29 mouse cellular contexts compared by ENCODE assay signal in genomic region chr13:40074850-40075416, GRCm38 (mm10).
DNase-seq lines count a peak whose midpoint lies in the region; ATAC-seq lines count a peak whose summit lies in the region.
"Had no signal": no experiment of that assay in that cellular context is flagged by ENCODE, and none has a peak within 500 bp of the region (broad histone marks: within the 10 kb centered on the region; RNA-seq: fewer than 3 reads in every experiment).

No protein-coding gene starts in this region.

- H3K27ac ChIP-seq in forebrain, embryonic 12.5 days, result no peak overlapping the region
- H3K27ac ChIP-seq in forebrain, embryonic 10.5 days, result no peak overlapping the region
- H3K27ac ChIP-seq in midbrain, embryonic 14.5 days (replicated peaks; ENCODE audit: low read depth, low read length), result no peak overlapping the region
- H3K27ac ChIP-seq: embryonic facial prominence, embryonic 12.5 days; heart, embryonic 10.5 days; heart, embryonic 15.5 days; limb, embryonic 12.5 days; liver, embryonic 15.5 days; lung, embryonic 15.5 days; midbrain, embryonic 12.5 days; neural tube, embryonic 13.5 days had no signal

- H3K4me2 ChIP-seq in forebrain, embryonic 12.5 days, result no peak overlapping the region
- no peak overlapping the region for H3K4me2 ChIP-seq in midbrain, embryonic 14.5 days (ENCODE audit: low read length)
- H3K4me2 ChIP-seq: embryonic facial prominence, embryonic 12.5 days; heart, embryonic 15.5 days; limb, embryonic 12.5 days; liver, embryonic 15.5 days; lung, embryonic 15.5 days; midbrain, embryonic 12.5 days; neural tube, embryonic 13.5 days had no signal

- no peak overlapping the region for H3K9ac ChIP-seq in forebrain, embryonic 12.5 days
- no peak overlapping the region for H3K9ac ChIP-seq in midbrain, embryonic 14.5 days (replicated peaks; ENCODE audit: low read length)
- H3K9ac ChIP-seq: embryonic facial prominence, embryonic 12.5 days; heart, embryonic 15.5 days; limb, embryonic 12.5 days; liver, embryonic 15.5 days; lung, embryonic 15.5 days; midbrain, embryonic 12.5 days; neural tube, embryonic 13.5 days had no signal

- H3K4me3 ChIP-seq in forebrain, embryonic 12.5 days (replicated peaks), result no peak overlapping the region
- H3K4me3 ChIP-seq in forebrain, embryonic 10.5 days, result no peak overlapping the region
- no peak overlapping the region for H3K4me3 ChIP-seq in midbrain, embryonic 14.5 days (replicated peaks; ENCODE audit: low read depth, low read length)
- H3K4me3 ChIP-seq: embryonic facial prominence, embryonic 12.5 days; heart, embryonic 10.5 days; heart, embryonic 15.5 days; limb, embryonic 12.5 days; liver, embryonic 15.5 days; lung, embryonic 15.5 days; megakaryocyte, embryonic 14.5 days; midbrain, embryonic 12.5 days; neural tube, embryonic 13.5 days had no signal

- ATAC-seq in forebrain, embryonic 12.5 days (ENCODE audit: low FRiP score), result peak; percentile 41; the same call in 1 of the 2 replicates
- ATAC-seq in midbrain, embryonic 14.5 days (ENCODE audit: low FRiP score, low TSS enrichment), result no peak
- ATAC-seq: activated CD4-positive, CD25-positive, alpha-beta regulatory T cell, adult 4 months; intestine, embryonic 16.5 days had no signal

- H3K4me1 ChIP-seq in forebrain, embryonic 12.5 days, result no peaks in the 10 kb centered on the region
- 0 out of 2 replicates have a peak, but pooled peaks cover 2% of the 10 kb centered on the region for H3K4me1 ChIP-seq in forebrain, embryonic 10.5 days
- H3K4me1 ChIP-seq in midbrain, embryonic 14.5 days (ENCODE audit: control insufficient read depth, insufficient read depth, low read length), result no peaks in the 10 kb centered on the region
- H3K4me1 ChIP-seq: embryonic facial prominence, embryonic 12.5 days; heart, embryonic 10.5 days; heart, embryonic 15.5 days; limb, embryonic 12.5 days; liver, embryonic 15.5 days; lung, embryonic 15.5 days; megakaryocyte, embryonic 14.5 days; midbrain, embryonic 12.5 days; neural tube, embryonic 13.5 days had no signal

- H3K36me3 ChIP-seq in forebrain, embryonic 12.5 days (replicated peaks), result no peaks in the 10 kb centered on the region
- H3K36me3 ChIP-seq in forebrain, embryonic 10.5 days (replicated peaks), result no peaks in the 10 kb centered on the region
- H3K36me3 ChIP-seq in midbrain, embryonic 14.5 days (ENCODE audit: control insufficient read depth, insufficient read depth, low read length), result no peaks in the 10 kb centered on the region
- H3K36me3 ChIP-seq: embryonic facial prominence, embryonic 12.5 days; heart, embryonic 10.5 days; heart, embryonic 15.5 days; limb, embryonic 12.5 days; liver, embryonic 15.5 days; lung, embryonic 15.5 days; midbrain, embryonic 12.5 days; neural tube, embryonic 13.5 days had no signal

- no peaks in the 10 kb centered on the region for H3K27me3 ChIP-seq in forebrain, embryonic 12.5 days
- no peaks in the 10 kb centered on the region for H3K27me3 ChIP-seq in forebrain, embryonic 10.5 days (ENCODE audit: poor library complexity, severe bottlenecking)
- H3K27me3 ChIP-seq in midbrain, embryonic 14.5 days (ENCODE audit: control insufficient read depth, insufficient read depth, low read length), result no peaks in the 10 kb centered on the region
- H3K27me3 ChIP-seq: CH12.LX; embryonic facial prominence, embryonic 12.5 days; heart, embryonic 15.5 days; limb, embryonic 12.5 days; liver, embryonic 15.5 days; lung, embryonic 15.5 days; megakaryocyte, embryonic 14.5 days; midbrain, embryonic 12.5 days; neural tube, embryonic 13.5 days had no signal

- DNase-seq in forebrain, embryonic 10.5 days (ENCODE audit: extremely low spot score, low spot score), result no peak
- peak; percentile 1 to 4 for DNase-seq in layer of hippocampus, postnatal 36 days
- DNase-seq in layer of hippocampus, adult 11-12 months (ENCODE audit: low spot score), result no peak
- peak; percentile 5 for DNase-seq in right cerebral cortex, postnatal 25 days
- no peak for DNase-seq in right cerebral cortex, adult 18-20 months
- DNase-seq in telencephalon, adult 2 months (ENCODE audit: low read depth, low spot score), result peak; percentile 16
- no peak for DNase-seq in midbrain, embryonic 14.5 days
- DNase-seq: adrenal gland, adult 2 months; adrenal gland, postnatal 36 days; cerebellum, adult 11-12 months; cerebellum, adult 9-11 months; embryo, embryonic 11 days; gastrocnemius, postnatal 14 days; kidney, adult 8-10 months; kidney, postnatal 10 days; thymus, postnatal 14 days had no signal

- 39% methylated on average over 3 of the region's 3 CpGs for WGBS in forebrain, embryonic 12.5 days
- WGBS in forebrain, embryonic 10.5 days, result 59% methylated on average over 3 of the region's 3 CpGs
- WGBS in midbrain, embryonic 14.5 days, result 56% methylated on average over 3 of the region's 3 CpGs

- no peaks in the 10 kb centered on the region for H3K9me3 ChIP-seq in forebrain, embryonic 12.5 days
- H3K9me3 ChIP-seq in forebrain, embryonic 10.5 days, result no peaks in the 10 kb centered on the region
- H3K9me3 ChIP-seq in midbrain, embryonic 14.5 days (ENCODE audit: control insufficient read depth, low read length), result no peaks in the 10 kb centered on the region
- H3K9me3 ChIP-seq: embryonic facial prominence, embryonic 12.5 days; heart, embryonic 10.5 days; heart, embryonic 15.5 days; limb, embryonic 12.5 days; liver, embryonic 15.5 days; lung, embryonic 15.5 days; midbrain, embryonic 12.5 days; neural tube, embryonic 13.5 days had no signal

Comparison
In these comparisons a context has a peak if more than half of its experiments do, and no peak if none do; other contexts are left out.
1. DNase-seq: peak in layer of hippocampus, postnatal 36 days (2 of 2), right cerebral cortex, postnatal 25 days (single experiment) and telencephalon, adult 2 months (single experiment); none in forebrain, embryonic 10.5 days (single experiment), layer of hippocampus, adult 11-12 months (single experiment), right cerebral cortex, adult 18-20 months (single experiment) and midbrain, embryonic 14.5 days (single experiment).